Mouse (Mus musculus): ENCODE measurements around the gene Mrpl47.
"Not testable (repeated sequence)": the region's sequence is repeated elsewhere in the genome, so short reads cannot be mapped to it uniquely, and the experiment has no call there.

Gene Mrpl47

GRCm38 (mm10) chr3:32705647-32706348 lies 31.6 kb downstream of the Mrpl47 start, which contains the start of gene Actl6a:
Actl6a (plus strand) TSS chr3:32706298.
- not testable (repeated sequence) for DNase-seq (ENCODE audit: low read depth)

- DNase-seq (ENCODE audit: low read depth): not testable (repeated sequence)
These were observed 32.8 kb downstream of the Mrpl47 start for GRCm38 (mm10) chr3:32704632-32705031.

GRCm38 (mm10) chr3:32704021-32704420 lies 33.4 kb downstream of the Mrpl47 start:
- not testable (repeated sequence) for DNase-seq (ENCODE audit: low read depth)

- DNase-seq (ENCODE audit: low read depth): peak; percentile 95
These were observed 39.1 kb downstream of the Mrpl47 start for GRCm38 (mm10) chr3:32698228-32698863.

- DNase-seq (ENCODE audit: low read depth): no peak
These were observed 41.8 kb downstream of the Mrpl47 start for GRCm38 (mm10) chr3:32695583-32695980.

GRCm38 (mm10) chr3:32694737-32695582 lies 42.4 kb downstream of the Mrpl47 start:
- DNase-seq (ENCODE audit: low read depth): no peak

- no peak for DNase-seq (ENCODE audit: low read depth)
These were observed 43.2 kb downstream of the Mrpl47 start for GRCm38 (mm10) chr3:32694211-32694610.

- DNase-seq (ENCODE audit: low read depth): no peak
These were observed 45.6 kb downstream of the Mrpl47 start for GRCm38 (mm10) chr3:32691841-32692240.

- no peak for DNase-seq (ENCODE audit: low read depth)
These were observed 46.5 kb downstream of the Mrpl47 start for GRCm38 (mm10) chr3:32690901-32691300.

- no peak for DNase-seq (ENCODE audit: low read depth)
These were observed 47.4 kb downstream of the Mrpl47 start for GRCm38 (mm10) chr3:32690008-32690407.

GRCm38 (mm10) chr3:32689567-32689999 lies 47.8 kb downstream of the Mrpl47 start:
- no peak for DNase-seq (ENCODE audit: low read depth)

- DNase-seq (ENCODE audit: low read depth): no peak
These were observed 50.2 kb downstream of the Mrpl47 start for GRCm38 (mm10) chr3:32687156-32687555.

- no peak for DNase-seq (ENCODE audit: low read depth)
These were observed 50.9 kb downstream of the Mrpl47 start for GRCm38 (mm10) chr3:32686537-32686936.

- DNase-seq (ENCODE audit: low read depth): no peak
These were observed 52.8 kb downstream of the Mrpl47 start for GRCm38 (mm10) chr3:32684631-32685030.

GRCm38 (mm10) chr3:32682910-32683531 lies 54.4 kb downstream of the Mrpl47 start:
- DNase-seq (ENCODE audit: low read depth): no peak

GRCm38 (mm10) chr3:32676393-32676792 lies 61.0 kb downstream of the Mrpl47 start:
- DNase-seq (ENCODE audit: low read depth): no peak

Measured in NIH3T3 (cell line).